Mouse (Mus musculus) colon, adult 2 months (tissue): Measurements from ENCODE around the gene Traf1. TPM values are rescaled to one million over a fixed set of nuclear protein-coding genes. Genes with fewer than 3 reads are reported as not detected.

Experiments used
- polyA plus RNA-seq: library from polyadenylated mRNA; depleted of rRNA; stranded (reverse); fragments of >200 nt; gene quantifications from 2 replicates; pipeline ENCODE4 v1.2.3, GENCODE M21; 2012; rRNA removed

Gene Traf1
- polyA plus RNA-seq, result 23.0 and 23.6 TPM in 2 replicates

GRCm38 (mm10) chr2:34961481-34962036 lies at the start of gene Traf1:
Traf1 (minus strand) TSS chr2:34961772.

GRCm38 (mm10) chr2:34913218-34914068 lies 48.1 kb downstream of the Traf1 start, which contains the start of gene Phf19:
Phf19 (minus strand) TSS chr2:34914026.

Other genes with a start within 250 kb of the Traf1 start
- 11.5 and 13.7 TPM in 2 replicates for gene Gapvd1, start 206.5 kb downstream of the Traf1 start, polyA plus RNA-seq
- gene Hspa5, start 189.8 kb downstream of the Traf1 start, polyA plus RNA-seq, result 915 and 955 TPM in 2 replicates
- gene Rabepk, start 161.9 kb downstream of the Traf1 start, polyA plus RNA-seq, result 30.6 and 31.0 TPM in 2 replicates
- 27.4 and 29.3 TPM in 2 replicates for gene Fbxw2, start 135.5 kb downstream of the Traf1 start, polyA plus RNA-seq
- gene Gm34653, start 128.8 kb downstream of the Traf1 start, polyA plus RNA-seq, result not detected in 2 replicates
- 352 and 512 TPM in 2 replicates for gene Cutal, start 87.4 kb downstream of the Traf1 start, polyA plus RNA-seq
- 8.3 and 8.9 TPM in 2 replicates for gene Psmd5, start 86.8 kb downstream of the Traf1 start, polyA plus RNA-seq
- 2.3 and 2.6 TPM in 2 replicates for gene Phf19, start 47.7 kb downstream of the Traf1 start, polyA plus RNA-seq
- gene Hc, start 99.7 kb upstream of the Traf1 start, polyA plus RNA-seq, result 0.42 and 0.43 TPM in 2 replicates
- 0.26 TPM in 1 of 2 replicates, not detected in the other for gene AI182371, start 139.8 kb upstream of the Traf1 start, polyA plus RNA-seq
- 8.0 and 10.0 TPM in 2 replicates for gene Cntrl, start 147.7 kb upstream of the Traf1 start, polyA plus RNA-seq
- 124 and 595 TPM in 2 replicates for gene Rab14, start 239.3 kb upstream of the Traf1 start, polyA plus RNA-seq